Mouse (Mus musculus): Measurements from ENCODE around the gene Heatr1. TPM values are rescaled to one million over a fixed set of nuclear protein-coding genes. Genes with fewer than 3 reads are reported as not detected.

The Heatr1 gene
- polyA plus RNA-seq, 1 experiment, result 33.2 TPM

DNA sequence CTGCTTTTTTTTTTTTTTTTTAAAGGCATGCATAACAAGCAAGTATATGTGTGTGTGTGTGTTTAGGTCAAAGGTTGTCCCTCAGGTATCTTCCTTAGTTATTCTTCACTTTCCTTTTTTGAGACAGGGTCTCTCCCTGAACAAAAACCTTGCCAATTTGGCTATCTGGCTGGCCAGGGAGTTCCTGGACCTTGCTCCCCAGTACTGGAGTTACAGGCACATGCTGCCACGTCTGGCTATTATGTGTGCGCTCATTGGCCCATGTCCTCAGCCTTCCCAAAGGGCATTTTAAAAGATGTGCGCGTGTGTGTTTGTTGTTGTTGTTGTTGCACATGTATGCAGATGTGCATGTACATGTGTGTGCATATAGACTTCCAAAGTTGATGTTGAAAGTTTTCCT lies 82.1 kb downstream of the Heatr1 start:
- no peak for DNase-seq (ENCODE audit: low read depth)
- no peak for TF ChIP-seq CTCF (IDR thresholded peaks at IDR 0.05; ENCODE audit: borderline replicate concordance, extremely low read depth, insufficient read depth, insufficient read length)
- TF ChIP-seq POLR2A (IDR thresholded peaks at IDR 0.05; ENCODE audit: borderline replicate concordance, extremely low read depth, insufficient read depth, insufficient read length, poor library complexity, severe bottlenecking), result no peak

GRCm38 (mm10) chr13:12478301-12478700 lies 83.5 kb downstream of the Heatr1 start:
- TF ChIP-seq CTCF (IDR thresholded peaks at IDR 0.05; ENCODE audit: borderline replicate concordance, extremely low read depth, insufficient read depth, insufficient read length), result no peak
- no peak for TF ChIP-seq POLR2A (IDR thresholded peaks at IDR 0.05; ENCODE audit: borderline replicate concordance, extremely low read depth, insufficient read depth, insufficient read length, poor library complexity, severe bottlenecking)
- DNase-seq (ENCODE audit: low read depth), result no peak

- TF ChIP-seq POLR2A (IDR thresholded peaks at IDR 0.05; ENCODE audit: borderline replicate concordance, extremely low read depth, insufficient read depth, insufficient read length, poor library complexity, severe bottlenecking) (no peak), CTCF (IDR thresholded peaks at IDR 0.05; ENCODE audit: borderline replicate concordance, extremely low read depth, insufficient read depth, insufficient read length) (no peak)
- no peak for DNase-seq (ENCODE audit: low read depth)
Observed at GRCm38 (mm10) chr13:12479802-12480201, 85.0 kb downstream of the Heatr1 start.

- no peak for TF ChIP-seq CTCF (IDR thresholded peaks at IDR 0.05; ENCODE audit: borderline replicate concordance, extremely low read depth, insufficient read depth, insufficient read length)
- TF ChIP-seq POLR2A (IDR thresholded peaks at IDR 0.05; ENCODE audit: borderline replicate concordance, extremely low read depth, insufficient read depth, insufficient read length, poor library complexity, severe bottlenecking), result no peak
- DNase-seq (ENCODE audit: low read depth), result peak; percentile 76
Observed at GRCm38 (mm10) chr13:12485197-12485596, 90.4 kb downstream of the Heatr1 start.

DNA sequence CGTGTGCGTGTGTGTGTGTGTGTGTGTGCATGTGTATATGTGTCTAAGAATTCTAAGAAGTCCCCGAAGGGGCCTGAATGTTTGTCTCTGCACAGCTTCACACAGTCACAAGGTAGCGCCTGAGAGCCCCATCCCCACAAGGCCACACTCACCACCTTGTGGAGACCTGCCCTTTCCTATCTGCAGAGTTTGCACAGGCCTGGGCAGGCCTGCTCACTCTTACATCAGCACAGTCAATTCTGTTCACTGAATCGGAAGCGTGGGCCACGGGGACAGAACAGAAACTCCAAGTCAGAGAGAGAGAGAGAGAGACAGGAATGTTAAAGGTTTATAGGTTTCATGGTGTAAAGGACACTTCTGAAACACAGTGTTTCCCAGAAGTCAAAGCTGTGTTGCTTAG lies 90.8 kb downstream of the Heatr1 start:
- TF ChIP-seq CTCF (IDR thresholded peaks at IDR 0.05; ENCODE audit: borderline replicate concordance, extremely low read depth, insufficient read depth, insufficient read length) (no peak), POLR2A (IDR thresholded peaks at IDR 0.05; ENCODE audit: borderline replicate concordance, extremely low read depth, insufficient read depth, insufficient read length, poor library complexity, severe bottlenecking) (no peak)
- peak; percentile 5 for DNase-seq (ENCODE audit: low read depth)

Other genes with a start within 250 kb of the Heatr1 start
- 7.5 and 7.8 TPM in 2 replicates for gene Mtr, start 136.9 kb upstream of the Heatr1 start, polyA plus RNA-seq (2012; rRNA removed)
- 3.4 and 4.8 TPM in 2 replicates for gene Actn2, start 54.3 kb upstream of the Heatr1 start, polyA plus RNA-seq (2012; rRNA removed)
- gene Lgals8, start 69.9 kb downstream of the Heatr1 start, polyA plus RNA-seq (2012; rRNA removed), result 20.0 and 22.7 TPM in 2 replicates
- gene Edaradd, start 125.4 kb downstream of the Heatr1 start, polyA plus RNA-seq (2012; rRNA removed), result 0.69 and 0.98 TPM in 2 replicates
- 6.1 and 7.4 TPM in 2 replicates for gene Ero1lb, start 170.8 kb downstream of the Heatr1 start, polyA plus RNA-seq (2012; rRNA removed)

Data from brain, embryonic 14.5 days (tissue).